Comparison of ENCODE assay signal across 8 mouse cellular contexts in the genomic region with DNA sequence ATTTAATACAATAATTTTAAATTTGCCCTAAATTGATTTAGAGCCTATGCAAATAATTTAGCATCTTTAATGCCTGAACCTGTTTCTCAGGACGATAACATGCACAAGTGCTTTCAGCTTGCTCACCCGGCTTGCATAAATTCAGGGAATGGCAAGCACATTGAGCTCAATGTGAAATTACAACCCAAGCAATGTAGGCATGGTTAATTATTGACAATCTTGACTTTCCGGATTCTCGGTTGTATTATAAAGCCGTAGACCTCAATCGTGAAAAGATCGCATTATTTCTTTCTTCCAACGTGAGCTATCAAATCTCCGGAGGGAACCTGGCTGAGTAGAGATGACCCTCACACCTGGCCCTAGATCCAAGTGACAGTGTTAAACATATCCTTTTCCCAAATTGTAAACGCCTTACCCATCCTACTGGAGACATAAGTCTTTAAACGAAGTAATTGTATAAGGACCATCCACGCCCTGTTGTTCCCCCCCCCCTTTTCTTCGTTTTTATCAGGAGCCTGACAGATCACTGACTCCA. TPM values are rescaled to one million over a fixed set of nuclear protein-coding genes. Genes with fewer than 3 reads are reported as not detected.
DNase-seq lines count a peak whose midpoint lies in the region; ATAC-seq and TF ChIP-seq lines count a peak whose summit lies in the region.

No protein-coding gene starts in this region.

- no peaks in the 10 kb centered on the region for H3K27me3 ChIP-seq in thymus, adult 2 months (ENCODE audit: control insufficient read depth, insufficient read depth, low read length)
- no peaks in the 10 kb centered on the region for H3K27me3 ChIP-seq in hindbrain, embryonic 14.5 days (ENCODE audit: control insufficient read depth, insufficient read depth, low read length)
- peaks cover 9% of the 10 kb centered on the region; the same call in 1 of the 2 replicates for H3K27me3 ChIP-seq in liver, embryonic 12.5 days (replicated peaks)
- H3K27me3 ChIP-seq in stomach, embryonic 14.5 days (ENCODE audit: control insufficient read depth, insufficient read depth, low read length), result no peaks in the 10 kb centered on the region

- H3K27ac ChIP-seq in thymus, adult 2 months (ENCODE audit: control insufficient read depth, insufficient read depth, low read length), result no peak overlapping the region
- H3K27ac ChIP-seq in hindbrain, embryonic 14.5 days, result peak overlapping the region; percentile 94
- H3K27ac ChIP-seq in liver, embryonic 12.5 days, result peak overlapping the region; percentile 91
- peak overlapping the region; percentile 93 for H3K27ac ChIP-seq in stomach, embryonic 14.5 days (ENCODE audit: low read length)

- peak overlapping the region; percentile 62 for H3K4me2 ChIP-seq in hindbrain, embryonic 14.5 days (replicated peaks)
- peak overlapping the region; percentile 83 for H3K4me2 ChIP-seq in liver, embryonic 12.5 days
- H3K4me2 ChIP-seq in stomach, embryonic 14.5 days (replicated peaks; ENCODE audit: low read depth, low read length), result peak overlapping the region; percentile 56

- no peak for TF ChIP-seq CTCF in thymus, adult 2 months (IDR thresholded peaks at IDR 0.05; ENCODE audit: borderline replicate concordance, control insufficient read depth, extremely low read depth, insufficient read depth, low read length, poor library complexity)

- 27% methylated on average over 13 of the region's 13 CpGs for WGBS in thymus, adult 2 months
- WGBS in hindbrain, embryonic 14.5 days, result 6% methylated on average over 13 of the region's 13 CpGs
- 22% methylated on average over 13 of the region's 13 CpGs for WGBS in liver, embryonic 12.5 days (ENCODE audit: insufficient replicate concordance)
- WGBS in stomach, embryonic 14.5 days, result 13% methylated on average over 13 of the region's 13 CpGs

- no peaks in the 10 kb centered on the region for H3K36me3 ChIP-seq in thymus, adult 2 months (ENCODE audit: control insufficient read depth, insufficient read depth, low read length)
- H3K36me3 ChIP-seq in hindbrain, embryonic 14.5 days (replicated peaks; ENCODE audit: control insufficient read depth, insufficient read depth), result no peaks in the 10 kb centered on the region
- peaks cover 17% of the 10 kb centered on the region for H3K36me3 ChIP-seq in liver, embryonic 12.5 days
- no peaks in the 10 kb centered on the region for H3K36me3 ChIP-seq in stomach, embryonic 14.5 days (ENCODE audit: control insufficient read depth, insufficient read depth, low read length)

- no peak for DNase-seq in thymus, adult 2 months
- no peak for DNase-seq in thymus, postnatal 14 days
- peak; percentile 57 for DNase-seq in hindbrain, embryonic 14.5 days (ENCODE audit: low spot score)
- DNase-seq in urinary bladder, postnatal 25 days (ENCODE audit: low spot score), result no peak
- DNase-seq in spleen, postnatal 10 days (ENCODE audit: low spot score in 2 of 2), result no peak
- DNase-seq in cerebellum, adult 11 months, result no peak

- peak overlapping the region; percentile 95 for H3K4me3 ChIP-seq in thymus, adult 2 months (ENCODE audit: control insufficient read depth, insufficient read depth, low read length)
- H3K4me3 ChIP-seq in hindbrain, embryonic 14.5 days (replicated peaks; ENCODE audit: low read length), result peak overlapping the region; percentile 94
- peak overlapping the region; percentile 97 for H3K4me3 ChIP-seq in liver, embryonic 12.5 days
- H3K4me3 ChIP-seq in stomach, embryonic 14.5 days (ENCODE audit: low read depth, low read length), result peak overlapping the region; percentile 88

- H3K4me1 ChIP-seq in thymus, adult 2 months (replicated peaks; ENCODE audit: control insufficient read depth, insufficient read depth, low read length), result no peaks in the 10 kb centered on the region
- peaks cover 16% of the 10 kb centered on the region; the same call in 1 of the 2 replicates for H3K4me1 ChIP-seq in hindbrain, embryonic 14.5 days (replicated peaks; ENCODE audit: control insufficient read depth, insufficient read depth, low read length)
- peaks cover 53% of the 10 kb centered on the region for H3K4me1 ChIP-seq in liver, embryonic 12.5 days
- H3K4me1 ChIP-seq in stomach, embryonic 14.5 days (ENCODE audit: control insufficient read depth, insufficient read depth, low read length), result peaks cover 4% of the 10 kb centered on the region; the same call in 1 of the 2 replicates

- peak overlapping the region; percentile 91 for H3K9ac ChIP-seq in hindbrain, embryonic 14.5 days
- H3K9ac ChIP-seq in liver, embryonic 12.5 days, result peak overlapping the region; percentile 95
- H3K9ac ChIP-seq in stomach, embryonic 14.5 days (replicated peaks; ENCODE audit: low read depth, low read length), result peak overlapping the region; percentile 80

- no peak for TF ChIP-seq POLR2A in thymus, adult 2 months (IDR thresholded peaks at IDR 0.05; ENCODE audit: control insufficient read depth, extremely low read depth, insufficient read depth, low read length, poor library complexity)

- H3K9me3 ChIP-seq in hindbrain, embryonic 14.5 days (ENCODE audit: control insufficient read depth, low read length), result no peaks in the 10 kb centered on the region
- no peaks in the 10 kb centered on the region for H3K9me3 ChIP-seq in liver, embryonic 12.5 days (replicated peaks)
- H3K9me3 ChIP-seq in stomach, embryonic 14.5 days (ENCODE audit: control insufficient read depth, low read depth, low read length), result no peaks in the 10 kb centered on the region

- no peak for ATAC-seq in hindbrain, embryonic 14.5 days (ENCODE audit: low FRiP score)
- no peak for ATAC-seq in liver, embryonic 12.5 days
- no peak for ATAC-seq in stomach, embryonic 14.5 days (ENCODE audit: insufficient number of reproducible peaks, insufficient read depth, low FRiP score, low read depth)

RNA-seq across cellular contexts. Expression of a gene that starts 1.1 kb away (rescaled TPM):
- polyA plus RNA-seq in thymus, adult 2 months (2012; rRNA removed), result 17.7 and 18.2 TPM in 2 replicates
- 33.9 and 38.8 TPM in 2 replicates for polyA plus RNA-seq in hindbrain, embryonic 14.5 days (2014; fragmentation: Nextera tagmentation; extraction: Ambion mirVana)
- 15.5 and 17.1 TPM in 2 replicates for polyA plus RNA-seq in liver, embryonic 12.5 days (2016; fragmentation: Nextera tagmentation; extraction: Ambion mirVana)
- polyA plus RNA-seq in stomach, embryonic 14.5 days (2014; fragmentation: Nextera tagmentation; extraction: Ambion mirVana), result 32.4 and 34.6 TPM in 2 replicates

RNA-seq across cellular contexts. Expression of a gene that starts 43.7 kb away (rescaled TPM):
- 38.2 and 47.2 TPM in 2 replicates for polyA plus RNA-seq in thymus, adult 2 months (2012; rRNA removed)
- polyA plus RNA-seq in hindbrain, embryonic 14.5 days (2014; fragmentation: Nextera tagmentation; extraction: Ambion mirVana), result 4.5 TPM in 2 replicates
- polyA plus RNA-seq in liver, embryonic 12.5 days (2016; fragmentation: Nextera tagmentation; extraction: Ambion mirVana), result 2.9 and 3.3 TPM in 2 replicates
- polyA plus RNA-seq in stomach, embryonic 14.5 days (2014; fragmentation: Nextera tagmentation; extraction: Ambion mirVana), result 13.3 and 15.0 TPM in 2 replicates
